Mouse (Mus musculus) cerebellum, adult 11-12 months (tissue): ENCODE measurements at regions not wholly inside any gene's neighbourhood (a gene's known extent, or its start where the extent isn't known, plus 50 kb on each side); places are given as distances from the start of the nearest gene placed in this dataset.
"Not testable (repeated sequence)": the region's sequence is repeated elsewhere in the genome, so short reads cannot be mapped to it uniquely, and the experiment has no call there.

ENCODE experiments used
- DNase-seq: peaks from one replicate; pipeline ENCODE4 v3.0.0; 2022

DNA sequence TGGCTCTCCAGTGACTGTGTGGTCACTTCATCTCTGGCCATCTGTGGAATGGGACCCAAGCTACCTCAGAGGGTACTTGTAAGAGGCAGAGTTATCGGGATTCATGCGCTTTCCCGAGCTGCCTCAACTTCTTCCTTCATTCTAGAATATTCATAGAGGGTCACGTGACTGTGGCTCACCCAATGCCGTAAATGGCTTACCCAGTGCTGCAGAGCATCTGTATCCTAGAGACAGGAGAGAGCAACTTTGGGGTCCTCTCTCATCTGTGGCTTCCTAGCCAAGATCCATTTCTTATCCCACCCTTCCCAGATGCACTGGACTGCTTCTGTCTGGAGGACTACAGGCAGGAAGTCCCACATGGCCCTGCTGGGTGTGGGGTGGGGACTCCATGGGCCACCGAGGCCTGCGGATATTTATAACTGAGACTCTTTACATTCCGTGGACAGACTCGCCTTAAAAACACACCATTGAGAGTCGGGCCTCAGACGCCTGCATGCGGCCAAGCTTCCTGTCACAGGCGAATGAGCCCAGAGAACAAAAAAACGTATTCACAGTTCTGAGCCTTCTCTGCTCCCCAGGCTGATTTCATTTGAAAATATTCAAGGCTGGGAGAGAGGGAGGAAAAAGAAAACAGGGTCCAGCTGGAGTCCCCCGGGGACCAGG is 138.3 kb upstream of the Haao start:
- DNase-seq, result no peak

DNA sequence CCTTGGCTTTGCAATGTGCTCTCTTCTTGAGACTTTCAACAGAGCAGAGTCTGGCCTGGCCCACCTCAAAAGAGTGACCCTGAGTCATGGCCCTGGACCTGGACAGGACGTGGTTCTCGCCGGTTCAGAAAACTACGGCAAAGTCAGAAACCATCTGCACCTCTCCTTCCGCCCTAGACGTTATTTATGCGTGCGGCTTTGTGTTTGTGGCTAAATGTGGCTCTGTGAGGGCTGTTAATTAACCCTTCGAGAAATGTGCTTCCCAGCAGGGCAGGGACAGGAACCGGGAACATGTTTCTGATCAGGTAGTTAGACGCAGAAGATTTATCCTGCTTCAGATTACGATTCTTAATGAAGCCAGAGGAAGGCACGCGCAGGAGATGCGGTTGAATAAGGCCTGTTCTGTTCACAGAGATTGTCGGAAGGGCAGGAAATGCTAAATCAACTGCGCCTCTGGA is 137.6 kb upstream of the Haao start:
- no peak for DNase-seq

DNA sequence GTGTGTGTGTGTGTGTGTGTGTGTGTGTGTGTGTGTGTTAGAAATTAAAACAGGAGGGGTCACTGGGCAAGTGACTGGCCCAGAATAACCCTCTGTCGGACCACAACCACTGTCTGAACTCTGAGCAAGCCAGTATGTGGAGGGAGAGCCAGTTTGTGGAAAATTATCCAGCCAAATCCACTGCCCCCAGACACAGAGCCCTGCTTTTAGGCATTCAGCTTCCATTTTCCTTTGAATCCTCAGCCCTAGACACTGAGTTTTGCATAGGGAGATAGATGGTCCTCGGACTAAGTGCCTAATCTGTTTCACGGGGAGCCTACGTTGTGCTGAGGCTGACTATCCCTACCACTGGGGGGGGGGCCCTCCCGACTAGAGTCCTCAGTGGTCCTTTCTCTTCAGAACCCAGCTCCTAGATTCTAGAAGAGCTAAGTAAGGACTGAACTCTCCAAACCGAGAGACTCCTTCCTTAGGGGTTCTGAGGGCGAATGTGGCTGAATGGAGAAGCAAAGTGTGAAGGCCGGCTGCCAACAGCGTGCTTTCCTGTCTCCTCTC is 136.2 kb upstream of the Haao start:
- no peak for DNase-seq

DNA sequence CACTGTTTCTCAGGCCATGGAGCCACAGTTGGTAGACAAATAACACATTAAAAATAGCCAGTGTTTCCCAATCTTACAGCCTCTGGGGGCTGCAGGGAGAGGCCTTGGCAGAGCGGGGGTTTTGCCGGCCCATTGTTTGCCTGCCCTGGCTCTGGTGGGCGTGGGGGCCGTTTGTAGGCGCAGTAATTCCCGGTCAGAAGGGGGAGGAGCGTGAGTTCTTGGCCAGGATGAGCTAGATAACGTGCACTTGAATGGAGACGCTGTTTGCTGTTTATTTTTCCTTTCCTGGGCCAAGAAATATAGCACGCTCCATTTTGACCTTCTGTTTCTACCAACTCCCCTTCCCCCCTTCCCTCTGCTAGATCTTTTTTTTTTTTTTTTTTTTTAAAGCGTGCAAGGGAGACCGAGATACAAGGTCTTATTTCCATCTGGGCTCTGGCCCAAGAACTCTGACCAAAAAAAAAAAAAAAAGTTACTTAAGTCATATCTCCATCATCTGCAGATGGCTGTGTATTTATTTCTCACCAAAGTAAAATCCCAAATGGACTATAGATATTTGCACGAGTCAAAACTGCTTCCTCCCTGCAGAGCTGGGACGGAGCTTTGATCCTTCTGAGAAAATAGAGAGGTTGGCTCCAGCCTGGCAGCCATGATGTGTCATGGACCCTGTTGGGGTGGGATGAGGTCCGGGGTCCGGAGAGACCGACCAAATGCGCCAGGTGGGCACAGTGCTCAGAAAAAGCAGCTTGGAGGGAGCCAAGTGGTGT is 135.5 kb upstream of the Haao start:
- no peak for DNase-seq

DNA sequence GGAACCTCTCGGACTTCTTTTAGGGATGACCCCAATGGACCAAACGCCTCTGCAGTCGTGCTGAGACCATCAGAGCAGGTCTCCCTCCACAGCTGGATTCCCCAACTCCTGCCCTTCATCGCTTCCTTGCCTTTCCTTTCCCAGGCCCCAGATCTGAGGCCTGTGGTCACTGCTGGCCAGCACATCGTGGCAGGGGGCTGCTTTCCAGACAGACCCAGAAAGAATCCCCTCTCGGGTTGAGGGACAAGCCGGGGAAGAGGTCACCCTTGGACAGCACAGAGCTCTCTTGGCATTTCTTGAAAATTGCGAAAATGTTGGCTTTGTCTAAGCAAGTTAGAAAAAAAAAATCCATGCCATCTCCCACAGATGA is 134.9 kb upstream of the Haao start:
- DNase-seq, result no peak

DNA sequence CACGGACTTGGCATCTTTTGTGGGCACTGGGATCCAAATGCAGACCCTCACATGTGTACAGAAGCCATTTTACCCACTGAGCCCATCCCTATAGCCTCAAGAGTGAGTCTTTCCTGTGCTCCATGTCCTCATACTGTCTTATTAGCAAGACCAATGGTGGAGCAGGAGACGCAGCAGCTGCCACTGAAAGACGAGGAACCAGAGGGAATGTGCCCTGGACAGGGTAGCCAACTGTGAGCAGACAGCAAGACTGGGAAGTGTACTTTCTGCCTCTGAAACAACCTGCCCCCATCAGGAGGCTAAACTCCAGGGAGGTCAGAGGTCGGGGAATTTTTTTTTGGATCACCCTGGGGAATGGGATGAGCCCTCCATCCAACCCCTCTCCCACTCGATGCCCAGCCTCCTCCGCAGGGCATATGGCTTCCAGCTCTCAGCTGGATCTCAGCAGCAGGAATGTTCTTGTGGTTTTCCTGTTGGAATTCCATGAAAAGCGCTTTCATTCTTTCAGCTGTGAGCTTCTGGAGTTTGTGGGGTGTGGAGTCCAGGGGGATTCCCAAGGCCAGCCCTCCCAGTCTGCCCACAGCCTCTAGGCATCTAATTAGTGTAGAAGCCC is 131.2 kb upstream of the Haao start:
- no peak for DNase-seq

DNA sequence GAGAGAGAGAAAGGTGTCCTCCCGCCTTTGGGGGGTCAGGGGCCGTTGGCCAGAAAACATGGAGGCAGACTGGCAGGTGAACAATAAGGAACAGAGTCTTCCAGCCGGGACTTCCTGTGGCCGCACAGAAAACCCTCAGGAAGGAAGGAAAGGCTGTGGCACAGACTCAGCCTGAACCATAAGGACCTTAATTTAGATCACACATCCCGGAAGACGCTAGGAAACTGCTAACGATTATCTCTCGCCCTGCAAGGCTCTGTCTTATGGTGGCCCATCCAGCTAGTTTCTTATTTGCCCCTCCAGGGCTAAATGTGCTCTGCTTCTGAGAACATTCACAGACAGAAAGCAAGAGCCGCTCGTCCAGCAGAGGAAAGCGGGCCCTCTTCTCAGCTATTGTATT is 130.0 kb upstream of the Haao start:
- no peak for DNase-seq

DNA sequence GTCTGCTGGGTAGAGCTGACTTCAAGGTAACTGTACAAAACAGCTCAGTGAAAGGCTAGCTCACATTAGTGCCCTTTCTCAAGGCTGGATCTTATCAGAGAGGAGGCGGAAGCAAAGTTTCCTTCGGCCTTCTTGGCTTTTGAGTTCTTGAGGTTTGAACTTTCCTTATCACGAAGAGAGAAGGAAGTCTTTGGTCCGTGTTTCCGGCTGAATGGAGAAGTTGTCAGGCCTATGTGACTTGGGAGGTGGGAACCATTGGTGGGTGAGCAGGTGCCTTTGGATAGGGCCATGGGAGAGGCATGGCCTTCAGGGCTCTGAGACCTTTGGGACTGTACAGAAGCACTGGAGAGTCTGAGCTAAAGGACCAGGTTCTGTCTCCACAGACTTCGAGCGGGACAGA is 128.1 kb upstream of the Haao start:
- DNase-seq, result no peak

DNA sequence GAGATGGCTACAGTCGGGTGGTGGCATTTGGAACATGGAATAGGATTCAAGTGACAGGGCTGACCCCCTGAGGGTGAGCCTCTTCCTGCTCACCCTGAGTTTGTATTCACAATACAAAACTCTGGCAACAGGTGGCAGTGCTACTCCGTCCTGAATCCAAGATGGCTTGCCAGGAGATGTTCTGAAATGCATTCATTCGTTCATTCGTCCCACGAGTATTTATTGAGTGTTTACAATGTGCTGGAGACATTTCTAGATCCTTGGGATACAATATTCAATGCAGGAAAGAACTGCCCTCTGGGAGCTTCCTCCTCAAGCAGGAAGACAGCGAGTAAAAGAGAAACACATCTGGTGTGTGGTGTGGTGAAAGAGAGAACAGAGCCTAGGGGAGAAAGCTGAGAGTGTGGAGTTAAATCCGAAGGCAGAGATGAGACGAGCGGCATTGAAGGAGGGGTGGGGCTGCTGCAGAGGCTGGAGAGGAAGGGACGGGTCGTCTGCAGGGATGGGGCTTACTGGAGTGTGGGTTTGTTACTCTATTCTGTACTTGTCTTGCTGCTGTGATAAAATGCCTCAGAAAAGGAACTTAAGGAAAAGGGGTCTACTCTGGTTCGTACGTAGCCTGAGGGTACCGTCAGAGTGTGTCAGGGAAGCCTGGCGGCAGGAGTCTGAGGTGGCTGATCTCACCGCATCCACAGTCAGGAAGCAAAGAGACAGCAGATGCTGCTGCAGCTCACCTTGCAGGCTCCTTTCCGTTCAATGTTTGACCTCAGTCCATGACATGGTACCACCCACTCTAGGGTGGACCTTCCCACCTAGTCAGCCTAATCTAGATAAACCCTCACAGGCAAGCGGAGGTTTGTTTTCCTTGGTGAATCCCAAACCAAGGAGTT is 125.9 kb upstream of the Haao start:
- DNase-seq, result no peak

DNA sequence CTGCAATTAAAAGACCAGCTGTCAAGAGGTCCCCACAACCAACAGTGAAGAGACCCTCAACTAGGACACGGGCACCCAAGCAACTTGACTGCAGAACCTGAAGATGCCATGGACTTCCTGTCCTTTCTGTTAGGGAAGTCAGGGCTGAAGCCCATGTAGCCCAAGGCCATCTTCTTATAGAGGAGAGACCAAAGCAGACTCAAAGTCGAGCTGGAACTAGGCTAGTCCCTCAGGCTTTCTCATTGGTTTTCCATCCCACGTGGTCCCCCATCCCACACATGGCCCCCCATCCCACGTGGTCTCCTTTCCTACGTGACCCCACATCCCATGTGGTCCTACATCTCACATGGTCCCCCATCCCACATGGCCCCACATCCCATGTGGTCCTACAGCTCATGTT is 125.1 kb upstream of the Haao start:
- DNase-seq, result no peak

DNA sequence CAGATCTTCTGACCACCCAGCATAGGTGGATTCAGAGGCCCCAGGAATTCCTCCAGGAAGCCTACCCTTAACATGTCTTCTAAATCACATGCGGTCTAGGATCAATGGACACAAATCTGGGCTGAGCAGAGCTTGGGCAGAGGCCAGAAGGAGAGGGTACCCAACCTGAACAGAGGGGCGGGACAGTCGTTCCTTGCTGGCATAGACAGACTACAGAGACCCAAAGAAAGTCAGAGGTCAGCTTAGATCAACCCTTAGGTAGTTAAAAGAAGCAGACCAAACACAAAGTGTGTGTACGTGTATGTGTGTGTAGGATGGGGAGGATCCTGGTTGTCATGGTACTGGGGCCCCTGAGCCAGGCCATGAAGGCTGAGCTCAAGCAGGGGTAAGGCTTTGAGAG is 124.7 kb upstream of the Haao start:
- no peak for DNase-seq

DNA sequence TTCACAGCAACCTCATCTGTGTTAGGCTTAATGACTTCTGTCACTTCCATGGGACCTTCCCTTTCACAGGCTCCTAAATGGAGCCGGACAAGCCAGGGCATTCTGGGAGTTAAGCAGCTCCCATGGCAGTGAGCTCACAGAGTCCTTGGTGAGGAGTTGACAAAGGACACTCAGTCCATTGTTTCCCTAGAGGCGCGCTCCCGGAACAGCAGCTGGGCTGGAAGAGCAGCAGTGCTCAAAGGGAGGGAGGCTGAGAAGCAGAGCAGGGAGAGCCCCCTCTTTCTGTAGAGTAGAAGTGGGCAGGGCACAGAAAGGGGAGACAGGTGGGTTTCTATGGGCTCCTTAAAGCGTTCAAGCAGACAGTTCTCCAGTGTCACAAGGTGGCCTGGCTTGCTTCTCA is 124.3 kb upstream of the Haao start:
- DNase-seq, result no peak

DNA sequence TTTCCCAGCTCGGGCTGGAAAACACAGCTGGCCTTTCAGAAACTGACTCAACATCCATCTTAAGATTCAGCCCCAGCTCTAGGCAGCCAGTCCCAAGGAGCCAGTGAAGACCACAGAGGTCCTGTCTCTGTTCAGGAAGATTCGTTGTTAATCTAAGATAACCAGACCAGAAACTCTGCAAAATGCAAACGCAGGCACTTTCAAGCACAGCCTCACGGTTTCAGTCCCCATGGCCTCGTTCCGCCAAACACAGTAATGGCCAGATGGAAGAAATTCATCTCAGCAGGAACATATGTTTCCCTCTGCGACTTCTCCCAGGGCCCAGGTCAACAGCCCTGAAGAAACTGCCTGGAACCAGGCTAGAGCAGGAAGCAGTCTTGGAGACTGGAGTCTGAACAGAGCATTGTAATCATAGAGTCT is 121.7 kb upstream of the Haao start:
- DNase-seq, result peak; percentile 89

DNA sequence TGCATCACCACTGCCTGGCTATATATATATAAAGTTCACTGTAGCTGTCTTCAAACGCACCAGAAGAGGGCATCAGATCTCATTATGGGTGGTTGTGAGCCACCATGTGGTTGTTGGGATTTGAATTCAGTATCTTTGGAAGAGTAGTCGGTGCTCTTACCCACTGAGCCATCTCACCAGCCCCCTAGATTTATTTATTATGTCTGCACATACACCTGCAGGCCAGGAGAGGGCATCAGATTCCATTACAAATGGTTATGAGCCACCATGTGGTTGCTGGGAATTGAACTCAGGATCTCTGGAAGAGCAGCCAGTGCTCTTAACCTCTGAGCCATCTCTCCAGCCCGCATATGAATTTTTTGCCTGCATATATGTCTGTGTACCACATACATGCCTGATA is 120.4 kb upstream of the Haao start:
- not testable (repeated sequence) for DNase-seq

DNA sequence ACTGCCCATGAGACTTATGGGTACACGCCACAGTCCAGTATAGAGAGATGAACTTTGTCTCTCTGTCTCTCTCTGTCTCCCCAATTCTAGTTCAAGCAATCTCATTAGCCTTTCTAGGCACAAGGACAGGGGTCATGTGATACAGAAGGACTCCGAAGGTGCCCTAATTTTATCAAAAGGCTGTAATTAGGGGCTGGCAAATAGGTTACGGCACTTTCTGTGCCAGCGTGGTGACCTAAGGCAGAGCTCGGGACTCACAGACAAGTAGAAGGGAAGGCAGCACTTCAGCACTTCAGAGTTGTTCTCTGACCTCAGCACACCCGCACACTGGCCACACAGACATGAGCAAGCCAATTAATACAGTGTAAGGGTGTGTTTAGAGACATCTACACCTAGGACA is 119.2 kb upstream of the Haao start:
- no peak for DNase-seq

DNA sequence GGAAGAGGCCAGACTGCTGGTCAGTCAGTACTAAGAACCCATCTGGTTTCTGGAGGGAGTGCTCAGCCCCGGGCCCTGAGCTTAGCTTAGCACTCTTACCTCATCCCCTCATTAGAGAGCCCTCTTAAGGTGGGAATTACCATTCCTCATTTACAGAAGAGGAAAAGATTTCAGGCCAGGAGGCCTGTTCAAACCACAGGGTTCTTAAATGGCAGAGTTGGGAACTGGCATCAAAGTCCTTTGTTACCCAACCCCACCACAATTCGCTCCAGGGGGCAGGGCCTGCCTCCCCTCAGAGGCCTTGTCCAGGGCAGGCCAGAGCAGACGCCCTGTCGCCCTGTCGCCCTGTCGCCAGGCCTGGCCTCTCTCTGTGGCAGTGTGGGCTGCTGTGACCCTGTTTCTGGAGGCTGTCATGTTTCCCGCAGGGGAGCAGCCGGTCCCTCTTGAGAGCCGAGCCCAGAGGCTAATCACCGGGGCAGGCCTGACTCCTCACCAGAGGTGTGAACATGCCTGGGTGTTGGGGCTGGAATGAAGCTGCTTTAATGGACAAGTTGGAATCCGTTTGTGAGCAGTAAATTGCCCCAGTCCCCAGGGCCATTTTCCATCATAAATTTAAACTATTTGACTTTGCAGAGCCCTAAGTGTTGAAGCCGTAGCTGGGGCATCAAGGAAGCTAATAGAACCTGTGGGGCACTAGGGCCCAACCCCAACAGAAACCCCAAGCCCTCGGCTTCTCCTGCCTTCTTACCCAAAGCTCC is 116.9 kb upstream of the Haao start:
- DNase-seq, result no peak

DNA sequence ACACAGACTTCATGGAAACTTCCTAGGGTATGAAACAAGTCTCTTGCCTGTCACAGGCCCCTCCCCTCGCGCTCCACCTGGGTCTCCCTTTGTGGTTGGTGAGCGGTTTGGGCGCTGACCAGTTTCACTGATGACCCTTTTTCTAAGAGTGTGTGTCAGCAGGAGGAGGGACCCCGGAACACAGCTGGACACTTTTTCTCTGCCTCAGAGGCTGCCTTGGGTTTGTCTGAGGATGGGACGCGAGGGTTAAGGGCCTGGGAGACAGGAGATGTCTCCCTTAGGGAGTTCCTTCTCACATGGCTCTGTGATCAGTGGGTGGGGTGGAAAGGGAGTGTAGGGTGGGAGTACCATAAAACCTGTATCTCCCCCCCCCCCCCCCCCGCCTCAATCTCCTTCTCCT is 115.8 kb upstream of the Haao start:
- DNase-seq, result no peak

DNA sequence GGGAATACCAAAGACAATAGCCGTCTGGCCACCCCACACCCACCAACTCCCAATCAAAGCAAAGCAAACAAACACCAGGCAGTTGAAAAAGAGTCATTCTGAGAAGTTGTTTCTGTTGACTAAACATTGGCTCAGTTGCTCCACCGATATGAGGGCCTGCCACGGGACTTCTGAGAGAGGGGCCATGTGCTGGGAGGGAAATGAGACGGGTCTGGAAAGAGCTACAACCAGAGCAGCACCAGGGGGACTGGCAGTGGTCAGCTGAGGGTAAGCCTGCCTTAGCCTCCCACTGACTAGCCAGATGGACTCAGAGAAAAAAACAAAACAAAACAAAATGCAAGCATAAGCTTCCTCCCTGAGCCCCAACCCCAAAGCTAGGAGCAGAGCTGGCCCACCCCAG is 115.1 kb upstream of the Haao start:
- DNase-seq, result peak; percentile 50

DNA sequence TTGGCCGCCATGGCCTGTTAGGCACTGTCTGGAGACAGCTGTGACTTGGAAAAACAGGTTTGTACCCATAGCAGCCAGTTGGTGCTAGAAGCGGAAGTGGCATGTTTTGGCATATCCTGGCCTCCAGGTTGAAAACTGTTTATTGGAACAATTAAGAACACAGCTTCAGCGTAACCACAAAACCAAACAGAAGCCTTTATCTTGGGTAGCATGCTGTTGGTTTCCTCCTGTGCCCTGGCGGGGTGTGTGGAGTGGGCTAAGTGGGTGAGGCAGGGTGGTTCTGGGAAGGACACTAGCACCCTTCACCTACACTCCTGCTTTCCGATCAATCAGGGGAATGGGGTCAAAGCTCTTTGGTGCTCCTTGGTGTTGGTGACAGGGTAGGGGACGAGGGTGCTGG is 114.4 kb upstream of the Haao start:
- DNase-seq, result no peak

DNA sequence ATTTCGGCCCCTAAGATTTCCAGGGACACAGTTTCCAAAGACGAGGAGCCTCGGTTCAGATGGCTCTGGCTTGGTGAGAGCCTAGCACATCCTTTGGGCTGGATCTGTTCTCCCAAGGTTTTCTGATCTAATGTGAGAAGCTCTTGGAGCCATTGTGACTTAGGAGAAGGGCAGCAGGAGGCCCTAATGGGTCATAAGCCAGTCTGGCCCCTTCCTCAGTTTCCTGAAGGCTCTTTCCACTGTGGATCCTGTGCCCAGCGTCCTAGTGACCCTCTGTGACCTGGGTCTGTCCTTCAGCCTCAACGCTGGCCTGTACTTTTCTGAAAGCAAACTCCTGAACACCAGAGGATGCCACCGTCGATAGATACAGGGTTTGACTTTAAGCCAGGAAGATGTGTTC is 113.1 kb upstream of the Haao start:
- no peak for DNase-seq

DNA sequence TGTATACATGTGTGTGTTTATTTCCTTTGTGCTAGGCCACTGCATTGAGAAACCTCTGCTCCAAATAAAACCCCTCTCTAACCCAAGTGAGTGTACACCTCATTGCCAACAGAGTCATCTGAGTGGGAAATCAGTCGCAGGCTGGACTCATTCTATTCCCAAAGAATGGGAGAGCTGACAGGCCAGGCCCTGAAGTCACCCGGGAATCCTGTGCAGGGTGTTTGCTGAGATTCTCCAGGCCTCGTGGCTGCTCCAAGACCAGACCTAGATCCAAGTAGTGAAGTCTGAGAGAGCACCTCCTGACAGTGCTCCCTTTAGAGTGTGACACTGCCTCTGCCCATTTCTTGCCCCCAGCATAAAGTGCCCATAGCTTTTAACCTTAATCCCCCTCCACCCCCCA is 112.4 kb upstream of the Haao start:
- peak; percentile 5 for DNase-seq

DNA sequence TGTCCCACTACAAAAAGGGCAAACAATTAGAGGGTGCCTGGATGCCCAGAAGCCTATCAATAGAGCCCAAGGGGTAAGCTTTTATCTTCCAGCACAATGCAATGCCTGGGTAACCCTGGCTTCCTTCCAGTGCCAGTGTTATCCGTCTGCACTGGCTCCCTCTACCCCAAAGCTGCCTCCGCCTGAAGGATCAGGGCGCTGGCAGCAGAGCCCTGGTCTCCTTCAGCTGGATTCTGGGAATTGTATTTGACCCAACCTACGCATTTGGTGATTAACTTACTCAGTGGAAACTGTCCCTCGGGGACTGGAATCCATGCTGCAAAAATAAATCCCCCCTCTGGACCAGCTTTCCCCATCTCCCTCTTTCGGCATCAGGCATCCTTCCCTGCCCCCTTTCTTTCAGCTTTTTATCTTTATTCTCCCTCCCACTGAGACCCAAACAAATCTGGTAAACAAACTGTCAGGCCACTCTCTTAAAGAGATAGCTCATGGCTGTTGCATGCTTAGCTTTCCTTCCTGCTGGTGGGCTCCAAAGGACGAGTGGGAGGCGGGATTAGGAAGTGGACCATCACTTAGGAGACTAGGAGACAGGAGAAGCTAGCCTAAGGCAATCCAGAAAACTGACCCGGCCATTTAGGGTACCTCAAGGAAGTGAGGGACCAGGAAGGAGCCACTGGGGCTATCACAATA is 111.5 kb upstream of the Haao start:
- DNase-seq, result peak; percentile 7
